Mouse (Mus musculus) stomach, embryonic 14.5 days (tissue): ENCODE data around the gene Mtmr3. TPM values are rescaled to one million over a fixed set of nuclear protein-coding genes. Genes with fewer than 3 reads are reported as not detected.
A peak's percentile ranks its signal among the peaks of the same experiment; 100 is the strongest.
"Not testable (repeated sequence)": the region's sequence is repeated elsewhere in the genome, so short reads cannot be mapped to it uniquely, and the experiment has no call there.

ENCODE experiments used
- ATAC-seq: fragments of 200-750 bp; cut with Nextera tagmentation; 2 replicates; pipeline ENCODE4 v1.8.0; 2017; ENCODE audit warnings: low read depth, moderate TSS enrichment; ENCODE audit not compliant: insufficient number of reproducible peaks, insufficient read depth, low FRiP score
- H3K27ac ChIP-seq: fragments of 300-500 bp; sonication (generic); 2 replicates; pipeline ENCODE4 v1.5.1; 2014; ENCODE audit warnings: mild to moderate bottlenecking, low read length, moderate library complexity, mixed read lengths
- H3K27me3 ChIP-seq: fragments of 300-500 bp; sonication (generic); 2 replicates; pipeline ENCODE4 v1.6.1; 2014; ENCODE audit warnings: low read length, control low read depth, mixed read lengths; ENCODE audit not compliant: control insufficient read depth, insufficient read depth
- H3K36me3 ChIP-seq: fragments of 300-500 bp; sonication (generic); 2 replicates; pipeline ENCODE4 v1.6.1; 2014; ENCODE audit warnings: mild to moderate bottlenecking, control low read depth, low read length, moderate library complexity, mixed read lengths; ENCODE audit not compliant: control insufficient read depth, insufficient read depth
- H3K4me1 ChIP-seq: fragments of 300-500 bp; sonication (generic); 2 replicates; pipeline ENCODE4 v1.6.1; 2014; ENCODE audit warnings: low read length, control low read depth, mixed read lengths; ENCODE audit not compliant: control insufficient read depth, insufficient read depth
- H3K4me2 ChIP-seq: fragments of 300-500 bp; sonication (generic); replicated peaks from 2 replicates; pipeline ENCODE4 v1.6.1; 2014; ENCODE audit warnings: low read depth, low read length, control low read depth
- H3K4me3 ChIP-seq: fragments of 300-500 bp; sonication (generic); 2 replicates; pipeline ENCODE4 v1.5.1; 2014; ENCODE audit warnings: low read depth, low read length, control low read depth
- H3K9ac ChIP-seq: fragments of 300-500 bp; sonication (generic); replicated peaks from 2 replicates; pipeline ENCODE4 v1.6.1; 2014; ENCODE audit warnings: low read depth, mild to moderate bottlenecking, control low read depth, low read length, moderate library complexity, mixed read lengths
- H3K9me3 ChIP-seq: fragments of 300-500 bp; sonication (generic); 2 replicates; pipeline ENCODE4 v1.6.1; 2016; ENCODE audit warnings: low read depth, low read length, control low read depth; ENCODE audit not compliant: control insufficient read depth
- WGBS: fragments of 180-500 bp; shearing (Covaris S2); extraction: QIAGEN DNeasy Blood & Tissue Kit; methylation state at CpG from one replicate; pipeline ENCODE4 v1.1.7; 2014; 5-methylcytosine and 5-hydroxymethylcytosine counted together
- polyA plus RNA-seq: library from polyadenylated mRNA; unstranded; fragments of >200 nt; fragmentation: Nextera tagmentation; extraction: Ambion mirVana; gene quantifications from 2 replicates; pipeline ENCODE4 v1.2.1, GENCODE M21; 2014

The Mtmr3 gene
- polyA plus RNA-seq, 1 experiment from 2014 or later, result 31.1 TPM

DNA sequence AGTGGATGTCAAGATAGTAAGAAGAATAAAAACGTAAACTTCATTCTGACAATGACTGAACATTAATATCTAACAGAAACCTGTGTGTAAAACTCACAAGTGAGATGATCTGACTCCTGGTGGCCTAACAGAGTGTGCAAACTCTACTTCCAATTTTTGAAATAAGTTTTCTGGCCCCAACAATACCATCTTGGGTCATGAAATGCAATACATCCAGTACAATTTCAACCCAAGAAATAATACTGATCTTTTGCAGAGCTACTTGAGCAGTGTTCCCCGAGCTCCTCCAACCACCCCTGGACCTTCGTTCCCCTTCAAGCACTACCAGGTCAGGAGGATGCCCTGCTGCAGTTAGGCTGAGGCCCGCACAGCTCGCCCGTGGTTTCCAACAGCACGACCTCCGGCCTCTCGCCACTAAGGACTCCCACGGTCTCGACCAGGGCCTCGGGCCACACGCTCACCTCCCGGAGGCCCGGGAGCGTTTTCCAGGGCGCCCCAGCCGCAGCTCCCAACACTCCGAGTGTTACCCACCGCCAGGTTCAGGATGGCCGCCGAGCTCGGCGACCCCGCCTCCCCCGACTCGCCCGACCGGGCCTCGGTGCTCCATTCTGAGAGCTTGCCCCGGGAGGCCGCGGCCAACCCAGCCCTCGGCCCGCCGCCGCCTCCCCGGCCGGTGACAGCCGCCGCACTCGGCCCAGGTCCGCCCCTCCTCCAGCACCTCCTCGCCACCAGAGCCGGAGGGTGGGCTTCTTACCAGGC lies 635 bp downstream of the Mtmr3 start:
- under 1% methylated on average over 45 of the region's 45 CpGs for WGBS
- Histone ChIP-seq H3K4me1 (no peaks in the 10 kb centered on the region), H3K4me2 (peak overlapping the region; percentile 45)

DNA sequence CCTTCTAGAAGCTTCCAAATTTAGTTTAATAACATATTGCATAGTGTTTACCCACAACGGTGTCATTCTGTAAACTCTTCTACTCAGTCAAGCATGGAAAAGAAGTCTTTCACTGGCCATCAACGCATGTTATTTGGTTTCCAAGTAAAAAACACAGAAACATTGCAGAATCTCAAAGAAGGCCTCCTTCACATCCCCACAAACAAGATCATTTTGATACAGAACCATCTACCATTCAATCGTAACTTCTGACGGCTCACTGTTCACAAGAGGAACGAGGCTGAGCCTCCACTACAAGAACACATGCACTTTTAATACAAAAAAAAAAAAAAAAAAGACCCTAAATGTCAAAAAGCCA lies 1.2 kb downstream of the Mtmr3 start:
- peak overlapping the region; percentile 95; the same call in 1 of the 2 replicates for H3K9ac ChIP-seq
- peak overlapping the region; percentile 100 for H3K4me3 ChIP-seq
- H3K27ac ChIP-seq, result no peak overlapping the region; the same call in 1 of the 2 replicates
- 24% methylated on average over 5 of the region's 5 CpGs for WGBS
- no peaks in the 10 kb centered on the region for H3K36me3 ChIP-seq
- H3K4me2 ChIP-seq, result peak overlapping the region; percentile 45
- H3K4me1 ChIP-seq, result no peaks in the 10 kb centered on the region
- H3K9me3 ChIP-seq, result no peaks in the 10 kb centered on the region
- H3K27me3 ChIP-seq, result no peaks in the 10 kb centered on the region
- no peak for ATAC-seq

More for the DNA sequence above, 635 bp downstream of the Mtmr3 start:
- ATAC-seq, result peak; percentile 86
- peak overlapping the region; percentile 95 for H3K27ac ChIP-seq
- peak overlapping the region; percentile 95 for H3K9ac ChIP-seq
- H3K4me3 ChIP-seq, result peak overlapping the region; percentile 100
- no peaks in the 10 kb centered on the region for H3K27me3 ChIP-seq
- H3K9me3 ChIP-seq, result no peaks in the 10 kb centered on the region
- no peaks in the 10 kb centered on the region for H3K36me3 ChIP-seq

DNA sequence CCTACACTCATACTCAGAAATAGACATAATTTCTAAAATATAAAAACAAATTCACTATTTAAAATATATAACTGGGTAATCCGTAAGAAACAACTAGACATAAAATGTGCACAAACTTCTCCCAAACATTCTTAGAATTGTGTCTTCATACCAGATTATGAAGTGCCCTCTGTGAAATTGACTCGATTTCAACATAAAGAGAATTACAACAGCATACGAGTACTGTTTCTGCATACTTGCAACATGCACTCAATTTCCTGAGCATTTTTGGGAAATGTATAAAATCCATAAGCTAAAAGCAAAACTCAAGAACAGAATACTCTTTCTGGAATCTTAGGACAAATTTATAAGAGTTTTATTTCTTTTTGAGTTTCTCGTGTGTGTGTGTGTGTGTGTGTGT lies 2.9 kb downstream of the Mtmr3 start:
- Histone ChIP-seq H3K4me2 (no peak overlapping the region), H3K9ac (no peak overlapping the region)
- WGBS, result 88% methylated on average over 4 of the region's 4 CpGs

DNA sequence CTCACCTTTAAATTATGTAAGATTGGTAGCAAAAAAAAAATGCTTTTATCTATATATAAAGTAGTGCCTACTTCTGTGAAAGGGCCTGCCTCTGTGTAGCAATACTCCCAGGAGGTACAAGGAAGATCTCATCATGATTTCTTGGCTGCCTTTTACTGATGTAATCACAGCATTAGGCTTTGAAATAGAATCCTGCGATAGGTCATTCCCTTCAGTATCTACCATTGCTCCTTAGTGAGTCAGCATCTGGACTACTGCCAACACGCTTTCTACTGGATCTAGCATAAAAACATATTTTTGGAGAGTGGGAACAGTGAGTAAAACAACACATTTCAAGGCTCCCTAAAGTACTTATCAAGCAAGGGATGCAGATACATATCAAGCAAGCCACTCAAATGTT lies 16.0 kb downstream of the Mtmr3 start:
- H3K9me3 ChIP-seq, result no peaks in the 10 kb centered on the region
- H3K27me3 ChIP-seq, result no peaks in the 10 kb centered on the region
- no peak overlapping the region for H3K27ac ChIP-seq
- 63% methylated on average over 2 of the region's 2 CpGs for WGBS
- H3K9ac ChIP-seq, result no peak overlapping the region
- peaks cover 9% of the 10 kb centered on the region; the same call in 1 of the 2 replicates for H3K4me1 ChIP-seq
- no peak overlapping the region for H3K4me2 ChIP-seq
- no peaks in the 10 kb centered on the region; the same call in 1 of the 2 replicates for H3K36me3 ChIP-seq
- H3K4me3 ChIP-seq, result no peak overlapping the region
- no peak for ATAC-seq

More for the DNA sequence above, 2.9 kb downstream of the Mtmr3 start:
- ATAC-seq, result no peak
- Histone ChIP-seq H3K27me3 (no peaks in the 10 kb centered on the region), H3K36me3 (no peaks in the 10 kb centered on the region), H3K4me3 (no peak overlapping the region), H3K27ac (no peak overlapping the region), H3K4me1 (no peaks in the 10 kb centered on the region), H3K9me3 (no peaks in the 10 kb centered on the region)

DNA sequence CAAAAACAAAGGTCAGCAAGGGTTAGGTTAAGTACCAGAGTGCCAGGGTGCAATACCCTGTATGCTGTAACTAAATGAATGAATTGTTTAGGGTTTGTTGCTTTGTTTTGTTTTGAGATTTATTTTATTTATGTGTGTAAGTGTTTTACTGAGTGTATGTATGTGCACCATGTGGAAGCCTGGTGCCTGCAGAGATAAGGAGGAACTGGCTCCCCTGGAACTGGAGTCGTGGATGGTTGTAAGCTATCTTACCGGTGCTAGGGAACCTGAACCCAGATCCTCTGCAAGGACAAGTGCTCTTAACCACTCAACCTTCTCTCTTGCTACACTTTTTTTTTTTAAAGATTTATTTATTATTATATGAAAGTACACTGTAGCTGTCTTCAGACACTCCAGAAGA lies 17.6 kb downstream of the Mtmr3 start:
- Histone ChIP-seq H3K27ac (no peak overlapping the region), H3K4me1 (peaks cover 9% of the 10 kb centered on the region; the same call in 1 of the 2 replicates), H3K9ac (no peak overlapping the region), H3K9me3 (no peaks in the 10 kb centered on the region), H3K36me3 (no peaks in the 10 kb centered on the region; the same call in 1 of the 2 replicates), H3K4me3 (no peak overlapping the region), H3K4me2 (no peak overlapping the region), H3K27me3 (no peaks in the 10 kb centered on the region)
- no peak for ATAC-seq
- WGBS, result 93% methylated on average over 2 of the region's 2 CpGs

DNA sequence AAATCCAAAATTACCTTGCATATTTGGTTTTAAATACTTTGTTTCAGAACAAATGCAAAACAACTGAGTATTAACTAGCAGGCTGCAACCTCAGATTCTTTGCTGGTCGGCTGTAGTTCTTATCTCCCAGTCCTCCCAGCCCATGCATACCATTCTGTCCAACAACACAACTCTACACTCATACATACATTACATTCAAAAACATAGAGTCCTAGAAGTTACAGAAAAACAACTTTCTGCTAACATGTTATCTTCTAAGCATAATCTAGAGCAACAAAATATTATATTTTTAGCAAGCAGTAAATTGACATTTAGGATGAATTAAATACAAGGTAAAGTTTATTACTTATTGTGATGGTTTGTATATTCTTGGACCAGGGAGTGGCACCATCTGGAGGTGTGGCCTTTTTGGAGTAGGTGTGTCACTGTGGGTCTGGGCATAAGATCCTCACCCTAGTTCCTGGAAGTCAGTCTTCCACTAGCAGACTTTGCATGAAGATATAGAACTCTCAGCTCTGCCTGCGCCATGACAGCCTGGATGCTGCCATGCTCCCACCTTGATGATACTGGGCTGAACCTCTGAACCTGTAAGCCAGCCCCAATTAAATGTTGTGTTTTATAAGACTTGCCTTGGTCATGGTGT lies 18.5 kb downstream of the Mtmr3 start:
- not testable (repeated sequence) for H3K4me1 ChIP-seq, H3K9ac ChIP-seq, H3K4me2 ChIP-seq, H3K27ac ChIP-seq, H3K9me3 ChIP-seq, H3K36me3 ChIP-seq, ATAC-seq, H3K27me3 ChIP-seq, H3K4me3 ChIP-seq
- 74% methylated on average over 2 of the region's 2 CpGs for WGBS

DNA sequence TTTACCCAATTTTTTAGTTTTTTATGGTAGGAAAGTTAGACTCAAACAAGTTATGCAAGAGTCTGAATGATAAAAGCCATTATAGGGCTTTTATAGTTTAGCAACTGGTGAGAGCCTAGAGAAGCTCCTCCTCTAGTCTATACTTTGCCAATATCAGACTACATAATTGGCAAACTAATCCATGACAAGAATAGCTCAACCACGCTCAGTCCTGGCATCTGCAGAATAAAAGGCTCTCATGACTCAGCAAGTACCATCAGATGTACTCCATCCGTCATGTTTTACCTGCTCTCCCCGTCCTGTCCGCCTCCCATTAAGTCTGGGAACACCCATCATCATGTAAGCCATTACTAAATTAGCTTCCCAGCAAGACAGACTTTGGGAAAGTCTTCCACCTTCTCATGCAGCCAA lies 23.2 kb downstream of the Mtmr3 start:
- no peak for ATAC-seq
- no peak overlapping the region for H3K27ac ChIP-seq
- WGBS, result 60% methylated on average over 4 of the region's 4 CpGs

DNA sequence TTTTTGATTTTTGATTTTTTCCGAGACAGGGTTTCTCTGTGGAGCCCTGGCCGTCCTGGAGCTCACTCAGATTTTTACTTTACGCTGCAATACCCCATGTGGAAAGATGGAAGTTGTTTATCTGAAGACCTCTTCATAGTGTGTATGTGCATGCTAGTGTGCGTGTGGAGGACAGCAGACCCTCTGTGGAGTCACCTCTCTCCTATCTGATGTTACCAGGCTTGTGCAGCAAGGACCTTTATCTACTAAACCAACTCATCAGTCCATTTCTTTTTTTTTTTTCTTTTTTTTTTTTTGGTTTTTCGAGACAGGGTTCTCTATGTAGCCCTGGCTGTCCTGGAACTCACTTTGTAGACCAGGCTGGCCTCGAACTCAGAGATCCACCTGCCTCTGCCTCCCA lies 28.3 kb downstream of the Mtmr3 start:
- H3K27me3 ChIP-seq, result no peaks in the 10 kb centered on the region
- ATAC-seq, result no peak
- H3K4me2 ChIP-seq, result no peak overlapping the region
- H3K36me3 ChIP-seq, result no peaks in the 10 kb centered on the region
- 93% methylated on average over 6 of the region's 6 CpGs for WGBS
- no peak overlapping the region for H3K4me3 ChIP-seq
- no peaks in the 10 kb centered on the region for H3K9me3 ChIP-seq
- H3K9ac ChIP-seq, result no peak overlapping the region
- no peaks in the 10 kb centered on the region for H3K4me1 ChIP-seq
- no peak overlapping the region for H3K27ac ChIP-seq

More for the DNA sequence above, 23.2 kb downstream of the Mtmr3 start:
- no peak overlapping the region for H3K4me3 ChIP-seq
- H3K9me3 ChIP-seq, result no peaks in the 10 kb centered on the region
- H3K27me3 ChIP-seq, result no peaks in the 10 kb centered on the region
- no peak overlapping the region for H3K9ac ChIP-seq
- no peak overlapping the region for H3K4me2 ChIP-seq
- H3K4me1 ChIP-seq, result peaks cover 5% of the 10 kb centered on the region; the same call in 1 of the 2 replicates
- no peaks in the 10 kb centered on the region for H3K36me3 ChIP-seq
